Mouse (Mus musculus): ENCODE measurements around the gene Pten. TPM values are rescaled to one million over a fixed set of nuclear protein-coding genes. Genes with fewer than 3 reads are reported as not detected.

Gene Pten
- polyA plus RNA-seq, 1 experiment, result 17.7 TPM

- TF ChIP-seq CTCF (IDR thresholded peaks at IDR 0.05; ENCODE audit: extremely low read depth, insufficient read length, insufficient replicate concordance, low read depth, low read length) (no peak), POLR2A (IDR thresholded peaks at IDR 0.05; ENCODE audit: low read depth, low read length) (no peak)
- Histone ChIP-seq H3K27me3 (ENCODE audit: control insufficient read depth, insufficient read depth, low read length) (no peaks in the 10 kb centered on the region), H3K36me3 (ENCODE audit: control insufficient read depth, insufficient read depth, low read length) (no peaks in the 10 kb centered on the region; the same call in 1 of the 2 replicates), H3K4me1 (ENCODE audit: control insufficient read depth, insufficient read depth, insufficient read length, low read length) (peaks cover 5% of the 10 kb centered on the region; the same call in 1 of the 2 replicates), H3K27ac (ENCODE audit: insufficient read depth, low read depth, low read length) (no peak overlapping the region), H3K4me3 (ENCODE audit: low read depth, low read length) (no peak overlapping the region)
- 63% methylated on average over 3 of the region's 3 CpGs for WGBS
Measured at GRCm38 (mm10) chr19:32789535-32789934, 32.2 kb downstream of the Pten start.

- 5% methylated on average over 6 of the region's 6 CpGs for WGBS
- H3K36me3 ChIP-seq (ENCODE audit: control insufficient read depth, insufficient read depth, low read length), result peaks cover 5% of the 10 kb centered on the region; the same call in 1 of the 2 replicates
- no peak overlapping the region for H3K27ac ChIP-seq (ENCODE audit: insufficient read depth, low read depth, low read length)
- no peak overlapping the region for H3K4me3 ChIP-seq (ENCODE audit: low read depth, low read length)
- peaks cover 3% of the 10 kb centered on the region; the same call in 1 of the 2 replicates for H3K4me1 ChIP-seq (ENCODE audit: control insufficient read depth, insufficient read depth, insufficient read length, low read length)
- TF ChIP-seq CTCF (IDR thresholded peaks at IDR 0.05; ENCODE audit: extremely low read depth, insufficient read length, insufficient replicate concordance, low read depth, low read length) (no peak), POLR2A (IDR thresholded peaks at IDR 0.05; ENCODE audit: low read depth, low read length) (no peak)
- no peaks in the 10 kb centered on the region for H3K27me3 ChIP-seq (ENCODE audit: control insufficient read depth, insufficient read depth, low read length)
Measured at GRCm38 (mm10) chr19:32792610-32793009, 35.3 kb downstream of the Pten start.

- TF ChIP-seq POLR2A (IDR thresholded peaks at IDR 0.05; ENCODE audit: low read depth, low read length), result no peak
- TF ChIP-seq CTCF (IDR thresholded peaks at IDR 0.05; ENCODE audit: extremely low read depth, insufficient read length, insufficient replicate concordance, low read depth, low read length), result no peak
- H3K27ac ChIP-seq (ENCODE audit: insufficient read depth, low read depth, low read length), result no peak overlapping the region
- H3K4me1 ChIP-seq (ENCODE audit: control insufficient read depth, insufficient read depth, insufficient read length, low read length), result peaks cover 3% of the 10 kb centered on the region; the same call in 1 of the 2 replicates
- no peaks in the 10 kb centered on the region for H3K27me3 ChIP-seq (ENCODE audit: control insufficient read depth, insufficient read depth, low read length)
- H3K4me3 ChIP-seq (ENCODE audit: low read depth, low read length), result no peak overlapping the region
- peaks cover 8% of the 10 kb centered on the region; the same call in 1 of the 2 replicates for H3K36me3 ChIP-seq (ENCODE audit: control insufficient read depth, insufficient read depth, low read length)
Measured at GRCm38 (mm10) chr19:32793901-32794300, 36.6 kb downstream of the Pten start.

GRCm38 (mm10) chr19:32800557-32800956 lies 43.3 kb downstream of the Pten start:
- WGBS, result 83% methylated on average over 2 of the region's 2 CpGs
- TF ChIP-seq CTCF (IDR thresholded peaks at IDR 0.05; ENCODE audit: extremely low read depth, insufficient read length, insufficient replicate concordance, low read depth, low read length) (no peak), POLR2A (IDR thresholded peaks at IDR 0.05; ENCODE audit: low read depth, low read length) (no peak)
- Histone ChIP-seq H3K4me1 (ENCODE audit: control insufficient read depth, insufficient read depth, insufficient read length, low read length) (no peaks in the 10 kb centered on the region), H3K36me3 (ENCODE audit: control insufficient read depth, insufficient read depth, low read length) (peaks cover 24% of the 10 kb centered on the region), H3K27me3 (ENCODE audit: control insufficient read depth, insufficient read depth, low read length) (no peaks in the 10 kb centered on the region), H3K27ac (ENCODE audit: insufficient read depth, low read depth, low read length) (no peak overlapping the region), H3K4me3 (ENCODE audit: low read depth, low read length) (no peak overlapping the region)

- TF ChIP-seq CTCF (IDR thresholded peaks at IDR 0.05; ENCODE audit: extremely low read depth, insufficient read length, insufficient replicate concordance, low read depth, low read length) (no peak), POLR2A (IDR thresholded peaks at IDR 0.05; ENCODE audit: low read depth, low read length) (no peak)
- no peak overlapping the region for H3K27ac ChIP-seq (ENCODE audit: insufficient read depth, low read depth, low read length)
- peaks cover 25% of the 10 kb centered on the region for H3K36me3 ChIP-seq (ENCODE audit: control insufficient read depth, insufficient read depth, low read length)
- WGBS, result 55% methylated on average over 4 of the region's 4 CpGs
- H3K4me3 ChIP-seq (ENCODE audit: low read depth, low read length), result no peak overlapping the region
- H3K4me1 ChIP-seq (ENCODE audit: control insufficient read depth, insufficient read depth, insufficient read length, low read length), result peaks cover 4% of the 10 kb centered on the region; the same call in 1 of the 2 replicates
- no peaks in the 10 kb centered on the region for H3K27me3 ChIP-seq (ENCODE audit: control insufficient read depth, insufficient read depth, low read length)
Measured at GRCm38 (mm10) chr19:32804703-32805102, 47.4 kb downstream of the Pten start.

- TF ChIP-seq POLR2A (IDR thresholded peaks at IDR 0.05; ENCODE audit: low read depth, low read length), result no peak
- TF ChIP-seq CTCF (IDR thresholded peaks at IDR 0.05; ENCODE audit: extremely low read depth, insufficient read length, insufficient replicate concordance, low read depth, low read length), result no peak
- H3K4me1 ChIP-seq (ENCODE audit: control insufficient read depth, insufficient read depth, insufficient read length, low read length), result peaks cover 4% of the 10 kb centered on the region; the same call in 1 of the 2 replicates
- peaks cover 27% of the 10 kb centered on the region for H3K36me3 ChIP-seq (ENCODE audit: control insufficient read depth, insufficient read depth, low read length)
- no peak overlapping the region for H3K4me3 ChIP-seq (ENCODE audit: low read depth, low read length)
- no peaks in the 10 kb centered on the region for H3K27me3 ChIP-seq (ENCODE audit: control insufficient read depth, insufficient read depth, low read length)
- no peak overlapping the region for H3K27ac ChIP-seq (ENCODE audit: insufficient read depth, low read depth, low read length)
- 91% methylated on average over 2 of the region's 2 CpGs for WGBS
Measured at GRCm38 (mm10) chr19:32807610-32808009, 50.3 kb downstream of the Pten start.

- no peaks in the 10 kb centered on the region for H3K27me3 ChIP-seq (ENCODE audit: control insufficient read depth, insufficient read depth, low read length)
- H3K4me3 ChIP-seq (ENCODE audit: low read depth, low read length), result no peak overlapping the region
- no peak for TF ChIP-seq POLR2A (IDR thresholded peaks at IDR 0.05; ENCODE audit: low read depth, low read length)
- TF ChIP-seq CTCF (IDR thresholded peaks at IDR 0.05; ENCODE audit: extremely low read depth, insufficient read length, insufficient replicate concordance, low read depth, low read length), result no peak
- peaks cover 4% of the 10 kb centered on the region; the same call in 1 of the 2 replicates for H3K4me1 ChIP-seq (ENCODE audit: control insufficient read depth, insufficient read depth, insufficient read length, low read length)
- H3K36me3 ChIP-seq (ENCODE audit: control insufficient read depth, insufficient read depth, low read length), result peaks cover 26% of the 10 kb centered on the region
- WGBS, result 29% methylated on average over 6 of the region's 6 CpGs
- H3K27ac ChIP-seq (ENCODE audit: insufficient read depth, low read depth, low read length), result no peak overlapping the region
Measured at GRCm38 (mm10) chr19:32808690-32809089, 51.4 kb downstream of the Pten start.

Data from small intestine, adult 2 months (tissue).